Mouse (Mus musculus) left cerebral cortex, postnatal 25 days (tissue): ENCODE data around the gene Fam186a. TPM values are rescaled to one million over a fixed set of nuclear protein-coding genes. Genes with fewer than 3 reads are reported as not detected.
A peak's percentile ranks its signal among the peaks of the same experiment; 100 is the strongest.
"Not testable (repeated sequence)": the region's sequence is repeated elsewhere in the genome, so short reads cannot be mapped to it uniquely, and the experiment has no call there.

Experiments
- DNase-seq, 2 experiments: peaks; one replicate each; pipeline ENCODE4 v3.0.0; 2022; ENCODE audit warnings: low spot score in 2 of 2, mixed read lengths in 1 of 2
- intact Hi-C: fragments of 180-260 bp; cut with DNase I; formaldehyde crosslinking; loops from one replicate; pipeline ENCODE4 v1.15.1; 2025
- total RNA-seq, 2 experiments: library from RNA; stranded (reverse); gene quantifications; 2 replicates each; pipeline ENCODE4 v1.2.3; 2021

The Fam186a gene
- total RNA-seq, 2 experiments from 2014 or later: 0.05 TPM; not detected in 1

DNA sequence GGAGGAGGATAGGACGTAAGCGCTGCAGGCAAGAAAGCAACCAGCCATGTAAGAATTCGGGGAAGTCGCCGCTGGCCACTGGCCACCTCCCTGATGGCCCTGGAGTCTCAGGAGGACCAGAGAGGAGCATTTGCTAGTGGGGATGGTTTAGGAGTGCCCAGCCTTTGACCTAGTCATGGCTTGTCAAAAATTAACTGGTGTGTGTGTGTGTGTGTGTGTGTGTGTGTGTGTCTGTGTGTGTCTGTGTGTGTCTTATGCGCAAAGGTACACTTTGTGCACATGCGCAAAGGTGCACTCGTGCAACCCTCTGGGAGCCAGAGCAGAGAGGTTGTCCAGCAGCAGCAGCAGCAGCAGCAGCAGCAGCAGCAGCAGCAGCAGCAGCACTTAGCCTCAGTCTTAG is 29.0 kb downstream of the Fam186a start:
- no peak for DNase-seq
- intact Hi-C loops: no loop called here

DNA sequence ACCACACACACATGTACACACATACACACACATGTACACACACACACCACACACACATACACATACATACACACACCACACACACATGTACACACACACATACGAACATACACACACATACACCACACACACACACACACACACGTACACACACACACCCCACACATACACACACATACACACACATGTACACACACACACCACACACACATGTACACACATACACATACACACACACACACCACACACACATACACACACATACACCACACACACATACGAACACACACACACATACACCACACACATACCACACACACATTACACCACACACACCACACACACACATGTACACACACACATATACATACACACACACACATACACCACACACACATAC is 30.2 kb downstream of the Fam186a start:
- intact Hi-C loops: no loop called here
- no peak for DNase-seq

DNA sequence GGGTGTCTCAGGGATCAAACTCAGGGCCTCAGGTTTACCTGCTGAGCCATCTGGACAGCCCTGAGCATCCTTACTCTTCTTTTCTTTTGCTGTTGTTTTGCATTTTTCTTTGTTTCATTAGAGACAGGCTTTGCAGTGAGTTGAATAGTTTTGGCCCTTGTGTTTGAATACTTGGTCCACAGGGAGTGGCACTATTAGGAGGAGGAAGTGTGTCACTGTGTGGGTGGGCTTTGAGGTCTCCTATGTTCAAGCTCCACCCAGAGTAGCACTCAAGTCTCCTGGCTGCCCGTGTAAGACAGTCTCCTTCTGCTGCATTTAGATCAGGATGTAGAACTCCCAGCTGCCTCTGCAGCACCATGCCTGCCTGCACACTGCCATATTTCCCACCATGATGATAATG is 32.4 kb downstream of the Fam186a start:
- intact Hi-C loops: no loop called here
- no peak for DNase-seq

DNA sequence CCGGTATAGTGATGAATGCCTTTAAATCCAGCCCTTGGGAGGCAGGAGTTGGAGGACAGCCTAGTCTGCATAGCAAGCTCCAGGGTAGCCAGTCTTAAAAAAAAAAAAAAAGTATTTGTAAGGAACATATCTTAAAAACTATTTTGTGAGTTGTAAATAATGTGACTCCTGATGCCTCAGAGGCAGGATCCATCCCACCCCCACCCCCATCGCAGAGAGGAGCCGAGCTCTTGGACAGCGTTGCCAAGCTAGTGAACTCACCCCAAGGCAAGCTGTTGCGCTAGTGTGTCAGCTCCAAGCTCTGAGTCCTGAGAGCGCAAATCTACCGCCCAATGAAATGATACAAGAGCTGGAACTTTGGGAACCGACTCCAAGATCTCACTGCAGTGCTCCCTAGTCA is 35.6 kb downstream of the Fam186a start:
- DNase-seq: no peak
- intact Hi-C loops: no loop called here

DNA sequence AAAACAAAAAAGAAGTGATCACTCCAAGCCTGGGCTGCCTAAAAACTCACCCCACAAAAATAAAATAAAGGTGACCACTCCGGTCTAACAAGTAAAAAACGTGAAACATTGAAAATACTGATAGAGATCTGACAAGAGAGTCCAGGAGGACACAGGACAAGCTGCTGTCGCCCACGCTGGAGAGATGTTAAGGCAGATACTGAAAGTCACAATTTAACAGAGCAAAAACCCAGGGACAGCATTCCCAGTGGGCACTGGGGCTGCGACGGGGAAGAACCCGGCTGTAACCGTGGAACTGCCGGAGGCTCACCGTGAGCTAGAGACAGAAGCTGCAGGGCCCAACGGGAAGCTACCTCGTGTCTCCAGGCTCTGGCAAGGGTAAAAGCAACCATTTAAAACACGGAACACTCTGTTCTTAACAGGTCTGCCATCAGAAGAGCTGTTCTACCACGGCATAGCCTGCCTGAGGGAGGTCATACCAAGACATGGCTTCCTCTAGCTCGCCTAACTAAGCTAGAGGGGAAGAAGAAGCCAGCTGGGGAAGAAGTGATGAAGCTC is 47.2 kb downstream of the Fam186a start:
- DNase-seq: no peak
- intact Hi-C loops: no loop called here

DNA sequence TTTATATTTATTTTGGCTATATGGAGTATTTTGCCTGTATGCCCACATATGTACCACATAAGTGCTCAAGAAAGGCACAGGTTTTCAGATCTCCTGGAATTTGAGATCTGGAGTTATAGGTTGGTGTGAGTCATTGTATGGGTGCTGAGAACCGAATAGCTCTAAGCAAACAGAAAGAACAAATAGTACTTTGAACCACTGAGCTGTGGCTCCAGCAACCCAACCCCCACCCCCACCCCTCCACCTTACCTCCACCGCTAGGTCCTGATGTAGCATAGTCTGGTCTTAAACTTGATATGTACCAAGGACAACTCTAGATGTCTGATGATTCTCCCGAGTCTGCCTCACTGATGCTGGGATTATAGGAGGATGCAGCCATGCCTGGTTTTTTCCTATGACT is 49.6 kb downstream of the Fam186a start:
- intact Hi-C loops: no loop called here
- no peak for DNase-seq

DNA sequence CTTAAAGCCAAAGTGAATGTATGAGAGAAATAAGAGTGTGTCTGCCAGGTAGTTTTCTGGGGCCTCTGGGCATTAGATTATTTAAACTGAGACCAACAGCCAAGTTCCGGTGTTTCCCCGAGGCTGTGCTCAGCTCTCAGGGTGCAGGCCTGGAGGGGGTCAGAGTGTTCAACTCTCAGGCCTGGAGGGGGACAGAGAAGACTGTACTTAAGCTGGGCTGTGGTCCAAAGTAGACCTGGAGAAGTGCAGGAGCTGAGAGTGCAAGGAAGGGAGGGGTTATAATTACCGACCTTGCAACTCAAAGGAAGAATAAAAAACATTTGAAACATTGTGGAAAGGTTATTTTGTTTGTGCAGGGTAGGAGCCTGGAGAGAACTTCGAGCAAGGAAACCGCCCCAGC is 52.2 kb downstream of the Fam186a start:
- no peak for DNase-seq
- intact Hi-C loops: no loop called here

DNA sequence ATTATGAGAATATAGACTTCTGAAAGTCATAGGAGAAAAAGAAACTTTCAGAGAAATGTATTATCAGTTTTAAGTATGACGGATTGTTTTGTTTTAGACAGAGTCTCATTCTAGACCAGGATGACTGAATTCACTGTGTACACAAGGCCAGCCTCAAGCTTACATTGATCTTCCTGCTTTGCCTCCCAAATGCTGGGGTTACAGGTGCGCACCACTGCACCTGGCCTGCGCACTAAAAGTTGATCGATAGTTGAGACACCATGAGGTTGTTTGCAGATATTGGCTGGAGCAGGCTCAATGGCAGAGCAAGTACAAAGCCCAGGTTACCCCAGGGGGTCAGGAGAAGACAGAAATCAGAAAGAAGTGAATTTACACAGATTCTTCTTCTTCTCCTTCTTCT is 55.1 kb downstream of the Fam186a start:
- DNase-seq: no peak
- intact Hi-C loops: no loop called here

DNA sequence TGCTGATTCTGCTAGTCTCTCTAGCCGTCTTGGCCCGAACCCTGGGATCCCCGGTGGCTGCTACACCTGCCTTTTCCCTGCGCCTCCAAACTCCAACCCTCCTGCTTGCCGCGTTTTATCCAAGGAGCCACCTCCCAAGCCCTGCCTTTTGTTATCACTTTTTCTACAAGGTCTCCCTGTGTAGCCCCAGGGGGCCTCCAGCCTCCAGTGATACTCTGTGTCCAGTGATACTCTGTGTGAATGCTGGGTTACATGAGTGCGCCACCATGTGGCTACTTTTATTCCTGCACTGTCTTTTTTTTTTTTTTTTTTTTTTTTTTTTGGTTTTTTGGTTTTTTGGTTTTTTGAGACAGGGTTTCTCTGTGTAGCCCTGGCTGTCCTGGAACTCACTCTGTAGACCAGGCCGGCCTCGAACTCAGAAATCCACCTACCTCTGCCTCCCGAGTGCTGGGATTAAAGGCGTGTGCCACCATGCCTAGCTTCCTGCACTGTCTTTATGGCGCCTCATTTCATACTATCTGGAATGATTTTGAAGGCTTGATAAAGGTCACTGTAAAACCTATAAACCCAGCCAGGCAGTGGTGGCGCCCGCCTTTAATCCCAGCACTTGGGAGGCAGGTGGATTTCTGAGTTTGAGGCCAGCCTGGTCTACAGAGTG is 57.4 kb downstream of the Fam186a start:
- peak in 1 of 2 experiments; percentile 4 for DNase-seq
- intact Hi-C loops: loop anchor here (5.0 to 10.0 kb wide), 4 partner anchors 105 to 495 kb away; partner anchors contain the start of gene Cers5

DNA sequence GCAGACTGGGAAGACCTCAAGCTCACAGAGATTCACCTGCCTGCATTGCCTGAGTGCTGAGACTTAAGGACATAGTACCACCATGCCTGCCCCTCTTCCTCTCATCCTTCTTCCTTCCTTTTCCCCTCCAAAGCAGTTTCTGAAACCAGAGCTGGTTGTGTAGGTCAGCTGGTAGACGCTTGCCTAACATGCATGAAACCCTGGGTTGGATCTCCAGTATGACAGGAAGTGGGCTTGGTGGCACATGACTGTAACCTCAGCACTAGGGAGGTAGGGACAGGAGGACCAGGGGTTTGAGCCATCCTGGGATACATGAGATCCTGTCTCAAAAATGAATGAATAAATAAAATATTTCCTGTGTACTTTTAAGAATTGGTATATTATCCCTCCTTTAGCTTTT is 59.3 kb downstream of the Fam186a start:
- intact Hi-C loops: loop anchor here (5.0 to 10.0 kb wide), 4 partner anchors 103 to 493 kb away; partner anchors contain the start of gene Cers5
- no peak for DNase-seq

DNA sequence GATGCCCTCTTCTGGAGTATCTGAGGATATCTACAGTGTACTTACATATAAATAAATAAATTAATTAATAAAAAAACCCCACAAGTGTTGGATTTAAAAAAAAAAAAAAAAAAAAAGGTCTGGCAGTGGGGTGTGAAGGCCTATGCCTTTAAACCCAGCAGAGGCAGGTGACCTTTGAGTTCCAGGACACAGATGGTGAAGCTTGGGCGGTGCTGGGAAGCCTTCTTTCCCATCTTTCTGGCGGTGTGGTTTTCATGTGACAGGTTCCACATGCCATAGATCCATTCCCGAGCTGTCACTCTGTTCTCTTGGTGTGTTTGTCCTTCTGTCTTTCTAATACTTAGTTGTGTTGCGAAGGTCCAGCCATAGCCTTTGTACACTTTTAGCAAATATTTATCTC is 59.8 kb downstream of the Fam186a start:
- no peak for DNase-seq
- intact Hi-C loops: loop anchor here (5.0 to 10.0 kb wide), 4 partner anchors 102 to 492 kb away; partner anchors contain the start of gene Cers5

DNA sequence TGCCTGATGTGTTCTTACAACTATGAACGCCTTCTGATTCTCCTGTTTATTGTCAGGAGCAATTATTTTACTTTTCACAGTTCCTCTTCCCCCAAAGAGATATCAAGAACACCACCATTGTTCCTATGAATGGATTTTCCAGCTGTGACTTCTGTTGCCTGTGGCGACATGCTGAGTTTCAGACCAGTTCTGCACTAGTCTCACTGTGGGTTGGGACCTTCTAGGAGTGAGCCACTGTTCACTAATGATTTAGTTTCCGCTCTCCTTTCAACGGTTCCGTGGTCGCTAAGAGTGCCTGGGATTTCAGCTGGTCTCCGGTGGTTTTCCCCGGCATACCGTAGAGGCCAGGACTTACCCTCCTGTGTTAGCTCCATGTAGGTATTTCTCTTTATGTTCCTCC is 62.0 kb downstream of the Fam186a start:
- intact Hi-C loops: loop anchor here (5.0 to 10.0 kb wide), 5 partner anchors 100 to 490 kb away; partner anchors contain the start of genes Cers5 and Cox14
- DNase-seq: no peak

DNA sequence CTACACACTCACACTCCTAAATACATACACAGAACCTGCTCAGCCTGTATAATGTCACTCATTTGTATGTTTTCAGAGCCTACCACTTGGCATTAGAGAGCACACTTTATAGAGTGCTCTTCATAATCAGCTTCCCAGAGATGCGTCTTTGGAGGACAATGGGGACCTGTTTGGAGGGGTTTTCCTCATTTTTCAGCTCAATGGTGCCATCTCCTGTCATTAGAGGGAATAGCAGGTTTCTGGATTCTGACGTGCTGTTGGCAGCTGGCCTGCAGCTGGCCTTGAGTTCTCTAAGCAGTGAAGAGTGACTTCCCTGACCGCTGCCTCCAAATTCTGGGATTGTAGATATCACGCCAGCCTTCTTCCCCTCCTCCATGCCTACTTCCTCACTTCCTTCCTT is 62.5 kb downstream of the Fam186a start:
- intact Hi-C loops: loop anchor here (5.0 to 10.0 kb wide), 4 partner anchors 100 to 490 kb away; partner anchors contain the start of genes Cers5 and Cox14
- DNase-seq: peak; percentile 34 to 56

DNA sequence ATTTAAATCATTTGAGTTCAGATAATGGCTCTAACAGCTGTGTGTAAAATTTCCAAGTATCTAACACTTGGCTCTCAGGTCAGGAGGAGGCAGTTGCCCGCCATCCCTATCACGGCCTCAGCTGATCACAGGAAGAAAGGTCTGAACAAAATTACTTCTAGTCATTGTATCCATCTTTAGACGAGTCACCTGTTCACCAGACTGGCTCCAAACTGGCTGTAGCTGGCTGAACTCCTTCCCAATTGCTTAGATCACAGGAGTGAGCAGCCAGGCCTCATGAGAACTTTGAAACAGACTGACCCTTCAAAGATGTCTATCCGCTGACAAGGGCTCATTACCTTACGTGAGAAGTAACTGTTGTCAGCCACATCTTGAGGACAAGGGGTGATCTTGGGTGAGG is 63.6 kb downstream of the Fam186a start:
- intact Hi-C loops: loop anchor here (5.0 to 10.0 kb wide), 4 partner anchors 98 to 488 kb away; partner anchors contain the start of genes Cers5 and Cox14
- DNase-seq: no peak

DNA sequence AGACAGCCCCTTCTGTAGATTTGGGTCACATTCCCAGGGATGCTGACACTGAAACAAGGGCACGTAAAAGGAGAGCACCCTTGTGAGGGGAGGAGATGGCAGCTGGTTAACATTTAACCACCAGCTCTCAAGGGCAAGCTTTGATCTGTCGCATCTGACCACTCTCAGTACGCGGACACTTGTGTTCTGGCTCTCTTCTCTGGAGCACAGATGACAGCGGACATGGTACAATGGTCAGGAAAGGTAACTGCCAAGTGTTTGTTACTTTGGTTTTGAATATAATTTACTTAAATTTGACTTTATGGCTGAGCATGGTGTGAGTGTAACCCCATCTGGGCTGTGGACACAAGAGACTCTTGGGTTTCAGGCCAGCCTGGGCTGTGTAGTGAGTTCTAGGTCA is 64.1 kb downstream of the Fam186a start:
- intact Hi-C loops: loop anchor here (5.0 to 10.0 kb wide), 4 partner anchors 98 to 488 kb away; partner anchors contain the start of genes Cers5 and Cox14
- DNase-seq: no peak

DNA sequence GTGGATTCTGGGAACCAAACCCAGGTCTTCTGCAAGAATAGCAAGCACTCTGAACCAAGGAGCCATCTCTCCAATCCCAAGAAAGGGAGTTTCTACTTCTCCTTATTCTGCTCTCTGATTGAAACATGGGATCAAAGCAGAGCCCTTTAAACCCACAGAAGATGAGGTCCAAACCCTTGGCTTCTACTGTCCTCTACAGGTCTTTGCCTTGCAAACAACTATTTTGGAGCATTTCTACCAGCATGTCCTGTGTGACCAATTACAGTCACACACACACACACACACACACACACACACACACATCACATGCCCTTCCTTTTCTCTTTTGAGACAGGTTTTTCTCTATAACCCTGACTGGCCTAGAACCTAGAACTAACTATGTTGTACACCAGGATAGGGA is 70.2 kb downstream of the Fam186a start:
- no peak for DNase-seq
- intact Hi-C loops: no loop called here

DNA sequence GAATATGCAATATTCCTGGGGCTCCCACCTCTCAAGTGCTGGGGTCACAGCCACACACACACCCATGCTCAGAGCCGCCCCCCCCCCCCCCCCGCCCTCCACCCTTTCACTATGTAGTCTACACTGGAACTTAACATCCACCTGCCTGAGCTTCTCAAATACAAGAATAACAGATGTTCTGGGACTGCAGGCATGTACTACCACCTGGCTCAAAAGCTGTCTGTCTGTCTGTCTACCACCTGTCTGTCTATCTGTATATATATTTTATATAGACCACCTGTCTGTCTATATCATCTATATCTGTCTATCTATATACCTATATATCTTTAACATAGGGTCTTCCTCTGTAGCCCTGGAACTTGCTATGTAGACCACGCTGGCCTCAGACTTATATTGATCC is 75.5 kb downstream of the Fam186a start:
- no peak for DNase-seq
- intact Hi-C loops: no loop called here

DNA sequence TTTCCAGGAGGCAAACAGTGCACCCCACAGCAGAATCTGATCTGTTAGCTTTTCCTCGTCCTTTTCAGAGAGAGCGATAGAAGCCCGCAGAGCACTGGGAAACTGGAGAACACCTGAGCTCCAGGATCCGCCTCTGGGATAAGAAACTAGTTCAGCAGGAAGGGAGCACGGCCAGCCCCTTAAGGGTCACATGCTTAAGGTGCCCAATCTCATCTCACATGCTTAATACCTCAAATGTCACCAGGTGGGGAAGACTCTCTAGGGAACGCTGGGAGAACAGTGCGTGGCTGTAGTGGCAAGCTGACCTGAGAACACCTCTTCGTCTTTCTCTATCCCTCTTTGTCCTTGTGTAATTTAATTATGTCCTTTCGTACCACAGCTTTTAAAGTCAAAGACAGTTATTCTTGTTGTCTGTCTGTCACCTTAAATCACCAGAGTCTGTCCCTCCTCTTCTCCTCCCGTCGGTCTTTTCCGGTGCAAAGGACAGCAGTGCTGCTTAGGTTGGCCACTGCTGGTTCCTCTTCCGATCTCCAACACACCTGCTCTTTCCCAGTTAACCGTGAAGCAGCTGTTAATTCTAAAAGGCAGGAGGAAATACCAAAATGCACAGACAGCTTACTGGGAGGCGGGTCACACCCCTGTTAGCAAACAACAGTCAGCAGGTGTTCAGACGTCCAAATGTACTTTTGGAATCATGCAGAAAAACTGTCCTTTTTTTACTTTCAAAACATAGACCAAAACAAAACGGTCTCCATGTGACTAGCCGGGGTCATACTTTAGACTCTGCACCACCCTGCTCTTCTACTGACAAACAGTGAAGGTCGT is 76.2 kb downstream of the Fam186a start:
- intact Hi-C loops: no loop called here

DNA sequence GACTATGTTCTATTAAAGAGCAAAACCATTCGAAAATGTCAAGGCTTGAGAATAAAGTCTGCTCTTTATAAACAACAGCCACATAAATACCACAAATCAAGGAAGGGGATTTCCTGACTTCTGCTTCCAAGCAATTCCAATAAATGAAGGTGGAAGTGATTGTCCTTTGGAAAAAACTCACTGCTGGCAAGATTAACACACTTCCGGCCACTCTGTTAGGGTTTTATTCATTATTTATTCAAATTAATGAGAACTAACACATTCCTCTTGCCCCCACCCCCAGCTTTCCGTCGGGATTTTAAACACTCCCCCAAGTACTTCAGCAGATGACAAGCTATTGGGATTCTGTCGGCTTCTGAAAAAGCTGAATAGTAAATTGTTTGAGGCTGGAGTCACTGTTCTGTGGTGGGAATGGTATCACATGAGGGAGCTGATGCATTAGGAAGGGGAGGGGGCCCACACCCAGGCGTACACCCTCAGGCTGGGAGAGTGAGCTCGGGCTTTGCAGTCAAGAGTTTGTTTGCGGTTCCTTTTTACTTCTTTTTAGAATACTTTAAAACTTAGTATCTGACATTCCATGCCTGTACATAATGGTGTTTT is 77.5 kb downstream of the Fam186a start:
- intact Hi-C loops: no loop called here
- DNase-seq: no peak

More for the DNA sequence above, 76.2 kb downstream of the Fam186a start:
- no peak for DNase-seq

DNA sequence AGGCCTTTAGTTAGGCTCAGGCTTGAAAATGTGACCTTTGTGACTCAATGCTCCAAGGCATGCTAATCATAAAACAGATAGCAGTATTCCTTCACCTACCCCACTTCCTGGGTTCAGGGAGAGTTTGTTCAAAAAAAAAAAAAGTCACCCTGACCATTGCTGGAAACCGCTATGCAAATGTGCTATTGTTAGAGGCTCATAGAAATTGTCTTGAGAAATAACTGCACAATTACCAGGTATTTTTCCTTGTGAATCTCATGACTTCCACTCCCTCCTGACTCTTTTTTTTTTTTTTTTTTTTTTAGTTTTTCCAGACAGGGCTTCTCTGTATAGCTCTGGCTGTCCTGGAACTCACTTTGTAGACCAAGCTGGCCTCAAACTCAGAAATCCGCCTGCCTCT is 79.7 kb downstream of the Fam186a start:
- DNase-seq, intact Hi-C loops: not testable (repeated sequence)
